Mouse (Mus musculus) yolk sac, embryonic 10.5 days (tissue): ENCODE measurements at regions not wholly inside any gene's neighbourhood (a gene's known extent, or its start where the extent isn't known, plus 50 kb on each side); places are given as distances from the start of the nearest gene placed in this dataset.

Experiments
- DNase-seq: peaks from one replicate; pipeline ENCODE4 v3.0.0-alpha.2; 2017; ENCODE audit warnings: low spot score

DNA sequence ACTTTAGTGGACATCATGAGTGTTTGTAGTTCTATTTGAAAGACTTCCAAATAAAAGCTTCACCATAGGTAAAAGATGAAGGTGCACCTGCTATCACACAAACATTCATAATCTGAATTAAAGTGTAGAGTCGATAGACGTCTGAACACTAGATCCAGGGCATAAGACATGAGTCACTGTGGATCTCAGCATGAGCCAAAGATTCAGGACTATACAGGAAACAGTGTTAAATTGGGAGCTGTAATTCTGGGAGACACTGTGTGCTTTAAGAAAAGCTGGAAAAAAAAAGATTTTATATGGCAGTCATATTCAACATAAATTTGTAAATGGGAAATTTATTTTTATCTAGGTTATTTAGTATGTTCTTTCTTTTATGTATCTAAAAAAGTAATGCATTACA lies 160.5 kb downstream of the Pdha2 start:
- no peak for DNase-seq

DNA sequence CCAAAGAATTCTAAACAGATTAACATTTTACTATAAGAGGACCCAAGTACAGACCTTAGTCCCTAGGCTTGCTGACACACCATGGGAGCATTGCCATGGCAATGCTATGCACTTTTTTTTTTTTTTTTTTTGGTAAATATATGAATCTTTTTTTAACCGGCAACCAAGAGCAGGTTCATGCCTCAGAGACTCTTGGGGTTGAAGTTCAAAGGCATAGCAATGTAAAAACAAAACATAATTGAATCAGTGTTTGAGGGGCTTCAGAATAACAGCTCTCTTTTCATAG lies 197.9 kb downstream of the Pdha2 start:
- DNase-seq: no peak

DNA sequence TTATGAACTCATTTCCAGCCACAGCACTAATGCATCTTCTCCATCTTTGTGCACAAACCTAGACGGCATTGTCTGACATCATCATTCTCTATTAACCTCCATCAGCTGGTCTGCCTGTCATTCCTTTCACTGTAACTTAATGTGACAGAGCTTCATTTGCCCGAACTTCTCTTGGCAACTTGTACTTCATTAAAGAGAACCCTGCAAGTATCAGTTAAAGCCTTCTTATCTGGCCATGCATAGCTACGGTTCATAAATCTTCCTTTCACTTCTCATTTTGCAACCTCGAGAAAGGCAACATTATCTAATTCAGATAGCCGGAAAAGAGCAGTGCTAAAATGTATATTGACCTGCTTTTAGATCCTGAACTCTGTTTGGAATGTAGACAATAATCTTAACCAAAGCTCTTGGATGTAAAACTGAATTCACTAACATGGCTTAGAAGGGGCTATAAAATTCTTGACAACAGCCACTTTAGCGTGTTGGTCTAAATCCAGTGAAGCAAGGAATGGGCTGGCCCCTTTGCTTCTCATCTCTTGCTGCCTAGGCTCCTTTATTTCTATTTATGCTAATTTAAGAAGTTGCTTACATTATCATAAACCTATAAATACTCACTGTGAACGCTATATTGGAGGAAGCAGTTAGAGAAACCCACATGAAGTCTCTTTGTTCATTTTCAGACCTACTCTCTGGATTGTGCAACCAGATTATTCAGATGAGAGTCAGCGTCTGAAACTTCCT lies 198.5 kb downstream of the Pdha2 start:
- no peak for DNase-seq

DNA sequence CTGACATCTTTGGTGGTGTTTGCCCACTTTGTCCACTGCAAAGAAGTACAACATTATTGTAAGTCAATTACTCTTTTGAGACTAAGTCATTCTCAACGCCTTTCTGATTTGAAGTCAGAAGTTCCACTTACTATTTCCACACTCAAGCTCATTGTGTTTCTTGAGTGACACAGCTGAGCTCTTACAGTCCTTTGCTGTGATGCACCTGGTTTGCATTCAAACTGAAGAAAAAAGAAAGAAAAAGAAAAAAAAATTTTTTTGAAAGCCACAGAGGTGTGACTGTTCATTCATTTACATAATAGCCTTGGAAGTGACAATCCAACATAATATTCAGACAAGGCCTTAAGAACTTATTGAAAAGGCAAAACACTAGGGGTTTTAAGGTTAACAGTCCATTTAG lies 199.2 kb downstream of the Pdha2 start:
- no peak for DNase-seq

DNA sequence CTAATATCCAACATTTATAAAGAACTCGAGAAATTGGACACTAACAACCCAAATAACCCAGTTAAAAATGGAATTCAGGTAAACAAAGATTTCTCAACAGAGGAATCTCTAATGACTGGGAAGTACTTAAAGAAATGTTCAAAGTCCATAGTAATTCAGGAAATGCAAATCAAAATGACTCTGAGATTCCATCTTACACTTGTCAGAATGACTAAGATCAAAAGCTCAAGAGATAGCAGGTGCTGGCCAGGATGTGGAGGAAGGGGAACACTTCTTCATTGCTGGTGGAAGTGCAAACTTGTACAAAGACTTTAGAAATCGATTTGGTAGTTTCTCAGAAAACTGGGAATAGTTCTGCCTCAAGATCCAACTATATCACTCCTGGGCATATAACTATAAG lies 203.4 kb downstream of the Pdha2 start:
- DNase-seq: no peak

DNA sequence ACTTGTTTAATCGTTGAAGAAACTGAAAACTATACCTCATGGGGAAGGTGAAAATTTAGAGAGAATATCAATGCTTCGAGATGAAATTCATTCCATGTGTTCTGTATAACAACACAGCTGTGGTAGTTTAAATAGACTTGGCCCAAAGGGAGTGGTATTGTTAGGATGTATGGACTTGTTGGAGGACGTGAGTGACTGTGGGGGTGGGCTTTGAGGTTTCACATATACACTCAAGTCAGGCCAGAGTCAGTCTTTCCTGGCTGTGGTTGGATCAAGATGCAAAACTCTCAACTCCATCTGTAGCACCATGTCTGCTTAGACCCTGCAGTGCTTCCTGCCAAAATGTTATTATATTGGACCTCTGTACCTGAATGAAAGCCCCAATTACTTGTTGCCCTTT lies 206.3 kb downstream of the Pdha2 start:
- DNase-seq: no peak

DNA sequence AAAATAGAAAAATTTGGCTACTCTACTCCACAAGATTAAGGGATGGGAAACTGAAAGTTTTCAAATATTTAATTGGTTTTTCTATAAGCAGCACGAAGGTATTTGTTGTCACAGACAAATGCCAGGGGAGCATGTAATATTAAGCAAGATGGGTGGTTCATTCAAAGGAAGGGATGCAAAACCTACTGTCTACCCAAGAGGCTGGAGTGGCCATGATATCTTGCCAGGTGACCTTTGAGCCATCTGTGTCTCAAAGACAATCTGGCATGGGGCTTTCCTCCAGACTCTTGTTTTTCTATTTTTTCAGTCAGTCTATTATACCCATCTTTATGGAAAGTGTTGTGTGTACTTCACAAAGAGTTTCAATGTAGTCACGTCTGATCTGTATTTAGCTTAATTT lies 208.6 kb downstream of the Pdha2 start:
- no peak for DNase-seq

DNA sequence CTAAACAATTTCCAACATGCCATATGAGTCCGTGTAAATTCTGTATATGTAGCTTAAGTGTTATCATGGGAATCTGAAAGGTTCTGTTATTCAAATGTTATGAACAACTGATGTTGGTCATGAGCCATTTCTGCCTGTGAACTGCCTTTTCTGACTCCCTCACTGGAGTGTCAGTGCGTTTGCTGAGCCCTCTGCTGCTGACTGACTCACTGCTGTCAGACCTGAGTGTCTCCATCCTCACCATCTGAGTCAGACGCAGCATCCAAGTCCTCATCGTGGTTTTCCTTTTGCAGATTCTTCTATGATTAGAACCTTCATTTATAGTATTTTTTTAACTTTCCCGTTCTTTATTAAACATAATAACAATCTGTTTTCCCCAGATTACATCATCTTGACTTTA lies 223.9 kb downstream of the Pdha2 start:
- DNase-seq: no peak

DNA sequence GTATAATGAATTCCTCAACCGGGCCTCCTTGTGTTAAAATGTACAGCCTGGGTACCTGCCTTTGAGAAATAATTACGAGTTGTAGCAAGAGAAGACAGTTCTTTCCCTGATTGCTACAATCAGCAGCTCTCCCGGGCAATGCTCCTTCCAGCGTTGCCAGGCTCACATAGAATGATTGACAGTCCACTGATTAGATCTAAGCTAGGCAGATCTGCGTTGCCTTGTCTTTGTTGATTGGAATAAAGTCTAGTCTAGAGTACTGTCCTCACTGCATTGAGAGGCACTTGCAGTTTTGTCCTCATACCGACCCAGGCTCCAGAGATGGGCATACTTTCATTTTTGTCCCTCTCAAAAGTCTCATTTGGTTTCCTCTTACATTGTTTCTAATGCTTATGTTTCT lies 238.6 kb downstream of the Pdha2 start:
- no peak for DNase-seq

DNA sequence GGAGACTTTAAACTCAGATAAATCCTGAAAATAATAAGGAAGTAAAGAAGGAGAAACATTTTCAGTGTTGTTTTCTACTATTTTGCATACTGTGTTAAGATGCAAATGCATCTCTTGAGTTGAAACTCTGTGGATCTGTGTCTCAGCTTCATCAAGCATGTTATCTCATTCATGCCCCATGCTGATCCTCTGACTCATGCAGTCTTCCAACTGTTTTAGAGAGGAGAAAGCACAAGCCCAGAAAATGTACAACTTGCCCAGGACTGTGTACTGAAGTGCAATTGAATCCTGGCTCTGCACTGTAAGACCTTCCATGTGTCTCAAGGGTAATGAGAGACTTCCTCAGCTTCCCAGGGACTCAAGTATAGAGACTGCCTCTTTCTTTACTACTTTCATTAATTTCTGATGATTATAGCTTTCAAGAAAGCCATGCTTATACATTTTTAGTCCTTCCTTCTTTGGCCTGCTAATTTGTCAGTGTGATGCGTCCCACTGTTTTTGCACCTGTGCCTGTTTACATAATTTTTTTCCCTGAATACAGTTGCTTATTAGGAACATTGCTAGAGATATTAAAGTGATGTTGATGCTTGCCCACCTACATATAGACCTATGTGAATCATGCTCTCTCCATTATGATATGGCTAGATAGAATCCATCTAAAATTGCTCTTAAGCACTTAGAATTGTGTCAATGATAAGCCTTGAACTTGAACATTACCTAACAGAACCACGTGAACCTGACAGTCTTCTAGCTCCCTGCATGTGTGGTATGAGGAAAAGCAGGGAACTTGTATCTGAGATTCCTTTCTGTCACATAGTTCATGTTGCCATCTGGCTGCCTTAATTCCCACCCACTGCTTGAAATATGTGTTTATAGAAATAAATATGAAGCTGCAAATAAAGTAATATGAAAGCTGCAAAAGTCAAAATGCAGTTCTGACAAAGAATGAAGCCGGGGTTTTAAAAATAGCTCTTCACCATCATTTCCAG lies 242.0 kb downstream of the Pdha2 start:
- DNase-seq: no peak

DNA sequence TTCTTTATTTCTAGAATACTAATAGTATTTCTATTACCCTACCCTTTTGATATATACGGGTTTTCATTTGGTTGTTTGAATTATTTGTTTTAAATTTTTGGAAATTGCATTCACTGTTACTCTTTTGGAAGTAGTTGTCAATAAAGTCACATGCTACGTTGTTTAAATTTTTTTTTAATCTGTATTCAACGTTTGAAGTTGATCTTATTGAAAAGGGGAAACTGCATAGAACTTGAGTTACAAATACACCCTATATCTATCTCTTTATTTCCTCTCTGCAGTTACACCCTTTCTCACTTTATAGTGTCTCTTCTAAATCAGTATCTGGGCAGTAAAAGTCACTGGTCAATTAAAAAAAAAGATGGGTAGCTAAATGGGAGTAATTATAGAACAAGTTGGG lies 243.6 kb downstream of the Pdha2 start:
- no peak for DNase-seq

DNA sequence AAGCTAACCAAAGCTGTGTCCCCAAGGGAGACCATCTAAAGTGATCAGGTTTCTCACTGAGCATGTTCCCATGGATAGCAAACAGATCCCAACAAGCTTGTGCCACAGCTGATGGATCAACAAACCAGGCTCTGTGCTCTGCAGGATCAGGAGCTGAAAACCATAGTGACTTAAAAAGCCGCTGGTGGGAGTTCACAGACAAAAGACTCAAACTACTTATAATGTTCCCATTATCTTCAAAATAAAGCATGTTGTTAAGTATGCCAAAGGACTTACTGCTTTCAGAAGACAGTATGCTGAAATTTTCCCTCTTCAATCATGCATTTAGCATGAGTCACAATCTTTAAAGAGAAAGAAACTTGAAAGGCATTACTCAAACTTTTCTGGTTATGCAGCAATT lies 254.5 kb downstream of the Pdha2 start:
- no peak for DNase-seq

DNA sequence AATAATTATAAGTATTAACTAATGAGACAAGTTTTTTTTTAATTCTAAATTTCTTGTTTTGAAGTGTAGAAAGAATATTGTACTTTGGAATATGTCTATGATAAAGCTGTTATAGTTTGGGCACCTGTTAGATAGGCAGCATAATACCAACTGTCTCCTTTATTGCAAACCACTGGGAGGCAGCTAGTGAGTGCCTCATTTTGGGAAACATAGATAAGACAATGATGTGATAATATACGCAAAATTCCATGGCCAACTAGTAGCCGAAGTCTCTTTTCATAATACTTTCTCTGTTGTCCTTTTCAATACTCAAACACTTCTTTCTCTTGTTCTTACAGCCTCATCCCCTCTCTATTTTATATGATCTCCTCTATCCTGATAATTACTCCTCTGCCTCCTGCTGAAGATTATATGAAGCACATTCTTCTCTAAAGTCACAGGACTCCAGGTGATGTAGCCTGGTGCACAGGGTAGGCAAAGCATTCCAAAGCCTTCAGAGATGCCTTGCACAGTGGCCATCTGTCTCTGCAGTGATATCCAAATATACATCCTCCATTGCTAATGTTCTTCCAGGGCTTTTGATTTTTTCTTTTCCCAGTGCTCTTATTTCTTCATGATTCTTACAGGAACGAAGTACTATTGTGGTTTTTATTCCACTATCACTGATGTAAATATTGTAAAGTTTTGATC lies 259.9 kb downstream of the Pdha2 start:
- no peak for DNase-seq

DNA sequence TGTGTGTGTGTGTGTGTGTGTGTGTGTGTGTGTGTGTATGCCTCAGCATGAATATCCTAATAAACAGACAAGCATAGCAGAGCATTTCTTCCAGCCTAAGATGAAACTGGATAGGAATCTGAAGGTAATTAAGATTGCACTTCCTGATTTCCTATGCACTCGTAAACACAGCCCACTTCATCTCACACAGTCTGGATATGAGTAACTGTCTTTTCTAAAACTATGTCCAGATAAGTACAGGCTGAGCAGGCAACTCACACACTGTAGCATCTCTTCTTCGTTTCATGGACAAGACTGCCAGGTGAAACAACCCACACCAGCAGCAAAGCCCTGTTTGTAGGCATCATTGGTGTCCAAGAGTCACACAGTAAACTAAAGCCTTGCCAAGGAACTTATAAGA lies 261.1 kb downstream of the Pdha2 start:
- no peak for DNase-seq

DNA sequence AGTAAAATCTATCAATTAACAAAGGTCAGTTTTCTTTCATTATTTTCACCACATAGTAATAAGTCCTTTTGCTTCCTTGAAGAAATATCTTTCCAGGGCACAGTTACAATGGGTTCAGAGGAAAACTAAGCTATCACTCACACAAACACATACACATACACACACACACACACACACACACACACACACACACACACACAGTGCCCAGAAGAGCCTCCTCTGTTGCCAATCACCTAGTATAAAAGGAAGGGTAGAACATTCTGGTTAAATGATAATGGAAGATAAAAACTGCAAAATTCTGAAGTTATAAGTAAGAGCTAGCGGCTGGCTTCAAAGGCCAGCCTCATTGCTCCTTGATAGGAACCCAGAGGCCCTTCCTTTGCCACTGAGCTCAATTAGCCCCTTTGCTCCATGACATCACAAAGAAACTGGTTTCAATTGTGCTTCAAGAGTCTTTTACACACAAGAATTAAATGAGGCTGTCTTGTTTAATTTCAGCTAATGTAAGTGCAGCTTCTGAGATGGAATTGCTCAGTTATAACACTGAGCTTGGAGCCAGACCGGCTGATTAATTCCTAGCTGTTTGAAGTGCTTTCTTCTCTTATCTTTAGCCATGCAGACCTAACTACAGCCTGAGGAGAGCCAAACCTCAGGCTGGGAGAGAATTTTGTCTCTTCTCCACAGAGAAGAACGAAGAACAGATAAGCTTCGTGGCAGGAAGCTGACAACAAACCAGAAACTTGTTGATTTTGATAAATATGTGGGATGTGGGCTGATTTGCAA lies 262.1 kb downstream of the Pdha2 start:
- peak; percentile 4 for DNase-seq

DNA sequence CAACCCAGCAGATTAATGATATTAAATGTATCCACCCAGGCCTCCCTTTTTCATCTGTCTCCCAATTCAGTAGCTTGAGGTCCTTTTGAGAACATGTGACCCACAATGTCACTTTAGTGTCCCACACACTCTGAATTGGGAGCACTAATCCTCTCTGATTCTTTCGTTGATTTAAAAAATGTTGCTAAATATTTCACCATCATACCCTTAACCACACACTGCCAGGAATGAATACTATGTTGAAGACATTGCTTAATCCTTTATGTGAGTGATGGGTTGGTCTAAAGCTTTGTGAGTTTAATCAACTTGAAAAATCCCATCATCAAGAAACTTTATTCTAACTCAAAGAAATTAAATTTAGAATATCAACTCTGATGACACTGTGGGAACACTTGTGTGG lies 269.7 kb downstream of the Pdha2 start:
- no peak for DNase-seq

DNA sequence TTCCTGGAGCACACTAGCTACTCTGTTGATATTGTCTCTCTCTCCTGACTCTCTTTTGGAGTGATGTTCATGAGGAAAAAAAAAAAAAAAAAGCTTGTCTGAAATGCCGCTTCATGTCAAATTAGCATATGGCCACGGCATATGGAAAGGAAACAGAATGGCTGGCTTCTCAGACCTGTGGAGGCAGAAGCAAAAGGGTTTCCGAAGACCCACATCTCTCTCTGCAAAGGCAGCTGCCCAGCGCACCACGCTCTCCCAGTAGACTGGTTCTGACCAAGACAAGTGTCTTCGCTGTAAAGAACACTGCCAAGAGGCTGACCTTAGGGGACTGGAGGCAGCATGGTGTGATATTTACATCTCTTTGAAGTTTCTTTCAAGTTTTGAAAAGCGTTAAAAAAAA lies 270.3 kb downstream of the Pdha2 start:
- DNase-seq: no peak

DNA sequence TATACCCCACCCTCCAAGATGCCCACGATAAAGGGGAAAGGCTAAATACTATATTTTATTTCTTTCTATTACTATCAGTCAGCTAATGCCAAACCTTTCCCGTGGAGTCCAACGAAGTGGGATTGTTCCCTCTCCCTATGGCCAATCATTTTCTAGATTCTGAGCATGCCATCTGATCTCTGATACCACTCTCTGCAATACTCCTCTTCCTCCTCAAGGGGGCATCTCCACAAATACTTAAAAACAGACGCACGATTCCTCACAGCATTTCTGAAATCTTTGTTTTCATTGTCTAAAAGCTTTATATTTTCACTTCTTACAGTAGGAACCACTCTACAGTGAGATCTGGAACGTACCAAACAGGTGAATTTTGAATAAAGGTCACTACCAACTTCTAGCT lies 270.8 kb downstream of the Pdha2 start:
- DNase-seq: no peak

DNA sequence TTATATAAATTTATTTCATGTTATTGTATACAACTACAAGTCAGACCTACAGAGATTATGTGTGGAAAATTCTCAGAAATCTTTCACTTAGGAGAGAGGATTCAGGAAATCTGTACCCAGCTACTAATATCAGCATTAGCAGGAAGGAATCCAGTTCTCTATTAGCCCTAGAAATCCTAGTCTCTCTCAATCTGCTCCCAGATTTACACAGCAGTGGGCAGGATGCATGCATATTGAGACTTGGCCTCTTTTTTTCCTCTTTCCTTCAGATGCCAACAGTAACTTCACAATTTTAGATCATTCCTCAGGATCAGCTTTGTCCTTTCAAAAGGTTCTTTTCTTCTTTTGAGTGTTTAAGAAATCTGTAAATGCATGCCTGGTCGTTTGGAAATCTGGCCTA lies 279.0 kb downstream of the Pdha2 start:
- no peak for DNase-seq

DNA sequence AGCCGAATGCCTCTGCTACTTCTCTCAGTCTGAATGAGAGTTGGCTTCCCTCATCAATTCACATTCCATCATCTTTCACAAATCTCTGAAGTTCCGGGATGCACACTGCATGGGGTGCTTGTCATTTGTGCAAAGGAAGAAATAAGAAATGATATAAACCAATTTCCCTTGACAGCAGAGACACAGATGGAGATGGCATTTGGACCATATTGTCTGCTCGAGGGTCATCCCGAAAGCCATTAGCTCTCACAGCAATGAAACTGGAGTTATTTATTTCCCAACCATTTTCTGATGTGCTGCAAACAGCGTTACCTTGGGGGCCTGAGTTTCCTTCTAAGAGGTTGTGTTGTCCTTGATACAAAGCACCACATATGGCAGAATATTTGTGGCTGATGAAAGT lies 285.5 kb downstream of the Pdha2 start:
- no peak for DNase-seq

DNA sequence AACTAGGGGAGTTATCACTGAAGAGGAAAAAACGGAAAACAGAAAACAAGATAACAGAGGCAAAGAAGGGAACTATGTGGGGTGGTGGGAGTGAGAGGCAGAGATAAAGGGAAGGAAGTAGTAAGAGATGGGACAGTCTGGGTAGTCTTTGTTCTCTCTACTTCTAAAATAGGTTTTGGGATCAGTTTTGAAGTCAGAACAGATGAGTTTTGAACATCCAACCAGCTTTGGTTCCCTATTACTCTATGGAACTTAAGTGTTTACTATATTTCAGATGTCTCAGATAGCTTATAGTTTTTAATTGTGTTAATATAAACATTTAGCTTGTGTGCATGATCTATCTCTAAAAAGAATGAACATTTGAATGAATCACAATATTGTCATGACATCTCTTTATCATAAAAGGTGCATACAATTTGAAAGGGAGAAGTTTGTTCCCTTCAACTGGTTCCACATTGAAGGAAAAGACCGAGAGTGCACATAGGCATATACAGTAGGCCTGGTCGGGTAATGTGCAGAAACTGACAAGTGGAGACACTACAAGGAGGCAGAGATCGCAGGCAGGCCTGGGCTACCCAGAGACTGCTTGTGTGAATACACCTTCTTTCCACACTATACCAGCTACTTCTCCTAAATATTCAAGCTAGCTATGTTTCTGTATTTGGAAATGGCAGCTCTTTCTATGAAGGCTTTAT lies 335.8 kb downstream of the Pdha2 start:
- no peak for DNase-seq
